Mouse (Mus musculus) small intestine, adult 2 months (tissue): ENCODE measurements around the gene Mcat. TPM values are rescaled to one million over a fixed set of nuclear protein-coding genes. Genes with fewer than 3 reads are reported as not detected.

Experiments used
- H3K27ac ChIP-seq: fragments of 200-500 bp; 2 replicates; pipeline ENCODE4 v1.5.1; 2012; ENCODE audit warnings: low read depth, low read length, control low read depth, inconsistent platforms; ENCODE audit not compliant: insufficient read depth
- H3K27me3 ChIP-seq: fragments of 200-500 bp; 2 replicates; pipeline ENCODE4 v1.6.1; 2012; ENCODE audit warnings: mild to moderate bottlenecking, moderate library complexity, low read length, inconsistent platforms; ENCODE audit not compliant: control insufficient read depth, insufficient read depth
- H3K36me3 ChIP-seq: fragments of 200-500 bp; 2 replicates; pipeline ENCODE4 v1.6.1; 2012; ENCODE audit warnings: mild to moderate bottlenecking, low read length, control low read depth, inconsistent platforms; ENCODE audit not compliant: control insufficient read depth, insufficient read depth
- H3K4me1 ChIP-seq: fragments of 200-500 bp; 2 replicates; pipeline ENCODE4 v1.6.1; 2012; ENCODE audit warnings: low read length, inconsistent platforms, mixed read lengths; ENCODE audit not compliant: control insufficient read depth, insufficient read depth, insufficient read length
- H3K4me3 ChIP-seq: fragments of 200-500 bp; 2 replicates; pipeline ENCODE4 v1.5.1; 2012; ENCODE audit warnings: low read depth, mild to moderate bottlenecking, control low read depth, inconsistent platforms, low read length, moderate library complexity
- CTCF ChIP-seq: fragments of 200-500 bp; IDR thresholded peaks from 2 replicates; pipeline ENCODE4 v1.5.1; 2012; ENCODE audit warnings: low read depth, mild to moderate bottlenecking, control low read depth, inconsistent platforms, low read length, moderate library complexity, mixed read lengths; ENCODE audit not compliant: insufficient replicate concordance, insufficient read length; ENCODE audit errors: extremely low read depth
- POLR2A ChIP-seq: fragments of 200-500 bp; IDR thresholded peaks from 2 replicates; pipeline ENCODE4 v1.6.1; 2012; ENCODE audit warnings: low read depth, mild to moderate bottlenecking, control low read depth, inconsistent platforms, low read length, moderate library complexity
- WGBS: fragments of 180-500 bp; shearing (Covaris S2); methylation state at CpG from one replicate; pipeline ENCODE4 v1.1.7; 2018; 5-methylcytosine and 5-hydroxymethylcytosine counted together
- polyA plus RNA-seq: library from polyadenylated mRNA; depleted of rRNA; stranded (reverse); fragments of >200 nt; gene quantifications from 2 replicates; pipeline ENCODE4 v1.2.3, GENCODE M21; 2012

Gene Mcat
- polyA plus RNA-seq, 1 experiment = 15.1 TPM

DNA sequence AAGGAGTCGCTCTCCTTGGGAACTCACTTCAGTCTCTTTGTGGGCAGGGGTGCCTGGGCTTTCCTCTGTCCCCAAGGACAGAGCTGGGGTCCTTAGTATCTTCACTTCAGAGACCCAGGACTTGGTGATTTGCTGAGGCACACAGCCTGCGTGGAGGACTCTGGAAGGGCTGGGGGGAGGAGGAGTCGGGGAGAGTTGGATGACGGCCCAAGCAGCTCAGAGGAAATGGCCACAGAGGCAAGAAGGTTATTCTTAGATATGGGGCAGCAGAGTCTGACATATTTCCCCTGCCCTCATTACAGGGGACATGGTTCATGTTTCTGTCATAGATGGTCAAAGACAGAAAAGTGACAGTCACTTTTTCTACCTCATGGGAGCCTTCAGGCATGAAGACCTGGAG lies 23.7 kb downstream of the Mcat start:
- H3K4me1 ChIP-seq = peaks cover 12% of the 10 kb centered on the region
- no peak for TF ChIP-seq POLR2A
- TF ChIP-seq CTCF = no peak
- no peaks in the 10 kb centered on the region for H3K36me3 ChIP-seq
- H3K27ac ChIP-seq = no peak overlapping the region
- no peaks in the 10 kb centered on the region for H3K27me3 ChIP-seq
- WGBS = 38% methylated on average over 4 of the region's 4 CpGs
- no peak overlapping the region for H3K4me3 ChIP-seq

DNA sequence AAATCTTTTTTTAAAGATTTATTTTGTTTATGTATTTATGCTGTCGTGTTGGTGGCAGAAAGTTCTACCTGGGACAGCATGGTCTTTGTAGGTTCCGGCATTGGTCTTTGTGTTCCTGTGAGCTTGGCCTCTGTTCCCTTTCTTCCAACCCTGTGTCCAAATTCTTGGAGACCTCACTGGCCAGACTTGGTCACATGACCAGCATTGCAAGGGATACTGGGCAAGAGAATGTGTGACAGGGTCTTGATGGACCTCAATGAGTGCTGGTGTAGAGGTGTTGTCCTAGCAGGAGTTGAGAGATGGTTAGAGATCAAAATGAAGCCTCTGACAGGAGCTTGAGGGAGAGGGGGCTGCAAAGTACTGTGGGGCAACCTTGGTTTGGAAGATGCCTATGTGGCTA lies 24.7 kb downstream of the Mcat start:
- 98% methylated on average over 2 of the region's 2 CpGs for WGBS
- Histone ChIP-seq H3K4me3 (no peak overlapping the region), H3K4me1 (peaks cover 14% of the 10 kb centered on the region), H3K27ac (no peak overlapping the region), H3K27me3 (no peaks in the 10 kb centered on the region), H3K36me3 (no peaks in the 10 kb centered on the region)
- no peak for TF ChIP-seq CTCF
- TF ChIP-seq POLR2A = no peak

GRCm38 (mm10) chr15:83535890-83536231 lies 27.7 kb downstream of the Mcat start:
- 58% methylated on average over 6 of the region's 6 CpGs for WGBS
- Histone ChIP-seq H3K27me3 (no peaks in the 10 kb centered on the region), H3K27ac (no peak overlapping the region), H3K4me1 (peaks cover 14% of the 10 kb centered on the region), H3K36me3 (no peaks in the 10 kb centered on the region), H3K4me3 (no peak overlapping the region)
- TF ChIP-seq POLR2A = no peak
- no peak for TF ChIP-seq CTCF

- no peaks in the 10 kb centered on the region for H3K36me3 ChIP-seq
- H3K4me1 ChIP-seq = peaks cover 14% of the 10 kb centered on the region
- TF ChIP-seq POLR2A = 0 out of 2 replicates have a peak, but pooled peaks have one; percentile 20
- no peak for TF ChIP-seq CTCF
- no peak overlapping the region for H3K27ac ChIP-seq
- no peak overlapping the region for H3K4me3 ChIP-seq
- no peaks in the 10 kb centered on the region for H3K27me3 ChIP-seq
- 23% methylated on average over 17 of the region's 17 CpGs for WGBS
Measured at GRCm38 (mm10) chr15:83534960-83535889, 28.4 kb downstream of the Mcat start.

DNA sequence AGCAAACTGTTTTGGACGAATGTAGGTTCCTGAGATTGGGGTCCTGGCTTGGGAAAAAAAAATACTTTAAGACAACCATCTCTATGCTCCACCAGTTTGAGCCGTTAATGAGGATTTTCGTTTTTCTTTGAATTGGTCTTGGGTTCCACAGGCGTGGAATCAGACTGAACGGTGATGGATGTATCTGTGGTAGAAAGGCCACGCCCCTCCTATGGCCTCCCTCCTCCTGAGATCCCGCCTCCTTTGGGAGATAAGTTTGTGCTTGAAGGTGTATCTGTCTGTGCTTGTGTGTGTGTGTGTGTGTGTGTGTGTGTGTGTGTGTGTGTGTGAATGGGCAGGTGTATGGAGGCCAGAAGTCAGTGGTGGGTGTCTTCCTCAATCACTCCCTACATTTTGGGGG lies 31.0 kb downstream of the Mcat start:
- 84% methylated on average over 7 of the region's 7 CpGs for WGBS
- no peak for TF ChIP-seq POLR2A
- TF ChIP-seq CTCF = no peak
- Histone ChIP-seq H3K27ac (no peak overlapping the region), H3K4me3 (no peak overlapping the region), H3K27me3 (no peaks in the 10 kb centered on the region), H3K36me3 (no peaks in the 10 kb centered on the region), H3K4me1 (peaks cover 14% of the 10 kb centered on the region)

DNA sequence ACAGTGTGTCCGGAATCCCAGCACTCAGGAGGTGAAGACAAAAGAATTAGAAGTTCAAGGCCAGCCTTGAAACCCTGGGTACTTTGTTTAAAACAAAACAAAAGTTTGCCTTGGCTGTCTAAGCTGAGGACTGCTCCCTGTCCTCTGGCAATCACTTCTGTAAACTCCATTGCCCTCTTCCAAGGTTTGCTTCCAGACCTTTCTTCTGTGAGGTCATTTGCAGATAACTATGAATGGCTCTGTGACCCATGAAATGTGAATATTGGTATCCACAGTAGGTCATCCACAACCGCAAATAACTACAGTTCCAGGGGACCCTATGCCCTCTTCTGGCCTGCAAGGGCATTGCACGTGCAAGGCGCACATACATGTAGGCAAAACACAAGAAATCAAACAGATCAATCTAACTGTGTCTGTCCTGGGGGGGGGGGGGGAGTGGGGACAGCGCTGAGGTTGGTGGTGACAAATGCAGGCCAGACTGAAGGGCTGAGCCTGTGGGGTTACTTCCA lies 31.6 kb downstream of the Mcat start:
- TF ChIP-seq POLR2A (no peak), CTCF (no peak)
- Histone ChIP-seq H3K27ac (no peak overlapping the region), H3K27me3 (no peaks in the 10 kb centered on the region), H3K4me3 (no peak overlapping the region), H3K36me3 (no peaks in the 10 kb centered on the region), H3K4me1 (peaks cover 17% of the 10 kb centered on the region)
- 88% methylated on average over 5 of the region's 5 CpGs for WGBS

- Histone ChIP-seq H3K27ac (no peak overlapping the region), H3K4me3 (no peak overlapping the region), H3K4me1 (peaks cover 10% of the 10 kb centered on the region), H3K36me3 (no peaks in the 10 kb centered on the region), H3K27me3 (peaks cover 8% of the 10 kb centered on the region; the same call in 1 of the 2 replicates)
- TF ChIP-seq POLR2A (no peak), CTCF (no peak)
- 57% methylated on average over 6 of the region's 6 CpGs for WGBS
Measured at GRCm38 (mm10) chr15:83530688-83531087, 32.9 kb downstream of the Mcat start.
